Mouse (Mus musculus): Measurements from ENCODE around the gene Dyrk3. TPM values are rescaled to one million over a fixed set of nuclear protein-coding genes. Genes with fewer than 3 reads are reported as not detected.
"Not testable (repeated sequence)": the region's sequence is repeated elsewhere in the genome, so short reads cannot be mapped to it uniquely, and the experiment has no call there.

The Dyrk3 gene
- total RNA-seq, 4 experiments from 2014 or later: 7.8 to 11.0 (median 9.7) TPM

GRCm38 (mm10) chr1:131159573-131160327 is 21.6 kb upstream of the Dyrk3 start:
- DNase-seq (ENCODE audit: low spot score in 2 of 2): not testable (repeated sequence)

GRCm38 (mm10) chr1:131155456-131155855 is 17.3 kb upstream of the Dyrk3 start:
- DNase-seq (ENCODE audit: low spot score in 2 of 2): no peak

GRCm38 (mm10) chr1:131153018-131153629 is 15.0 kb upstream of the Dyrk3 start, which contains the start of gene Eif2d:
Gene Eif2d, plus strand, starts transcription at chr1:131153181.
- DNase-seq (ENCODE audit: low spot score in 2 of 2): peak; percentile 72 to 82

- no peak for DNase-seq (ENCODE audit: low spot score in 2 of 2)
These were observed 11.4 kb upstream of the Dyrk3 start for GRCm38 (mm10) chr1:131149496-131149895.

GRCm38 (mm10) chr1:131146181-131146614 is 8.1 kb upstream of the Dyrk3 start:
- DNase-seq (ENCODE audit: low spot score in 2 of 2): no peak

GRCm38 (mm10) chr1:131145222-131145621 is 7.1 kb upstream of the Dyrk3 start:
- not testable (repeated sequence) for DNase-seq (ENCODE audit: low spot score in 2 of 2)

GRCm38 (mm10) chr1:131142472-131142871 is 4.3 kb upstream of the Dyrk3 start:
- no peak for DNase-seq (ENCODE audit: low spot score in 2 of 2)

- DNase-seq (ENCODE audit: low spot score in 2 of 2): no peak
These were observed 3.3 kb upstream of the Dyrk3 start for GRCm38 (mm10) chr1:131141449-131141848.

- no peak for DNase-seq (ENCODE audit: low spot score in 2 of 2)
These were observed 1.3 kb upstream of the Dyrk3 start for GRCm38 (mm10) chr1:131139102-131140095.

GRCm38 (mm10) chr1:131137717-131138118 is 422 bp downstream of the Dyrk3 start:
- no peak for DNase-seq (ENCODE audit: low spot score in 2 of 2)

GRCm38 (mm10) chr1:131137111-131137510 is 1.0 kb downstream of the Dyrk3 start:
- DNase-seq (ENCODE audit: low spot score in 2 of 2): no peak

GRCm38 (mm10) chr1:131135960-131136629 is 2.0 kb downstream of the Dyrk3 start:
- DNase-seq (ENCODE audit: low spot score in 2 of 2): no peak

GRCm38 (mm10) chr1:131134942-131135522 is 3.1 kb downstream of the Dyrk3 start:
- DNase-seq (ENCODE audit: low spot score in 2 of 2): no peak

GRCm38 (mm10) chr1:131134231-131134630 is 3.9 kb downstream of the Dyrk3 start:
- no peak for DNase-seq (ENCODE audit: low spot score in 2 of 2)

- peak in 1 of 2 experiments; percentile 76 for DNase-seq (ENCODE audit: low spot score in 2 of 2)
These were observed 12.0 kb downstream of the Dyrk3 start for GRCm38 (mm10) chr1:131125987-131126744.

GRCm38 (mm10) chr1:131123522-131124265 is 14.4 kb downstream of the Dyrk3 start:
- no peak for DNase-seq (ENCODE audit: low spot score in 2 of 2)

- no peak for DNase-seq (ENCODE audit: low spot score in 2 of 2)
These were observed 16.2 kb downstream of the Dyrk3 start for GRCm38 (mm10) chr1:131121987-131122386.

- no peak for DNase-seq (ENCODE audit: low spot score in 2 of 2)
These were observed 19.1 kb downstream of the Dyrk3 start for GRCm38 (mm10) chr1:131119026-131119425.

GRCm38 (mm10) chr1:131118530-131118929 is 19.6 kb downstream of the Dyrk3 start:
- DNase-seq (ENCODE audit: low spot score in 2 of 2): peak in 1 of 2 experiments; percentile 48

Data from left cerebral cortex, adult 8-10 months (tissue).